ENCODE assay signal across 19 mouse cellular contexts in the genomic region with DNA sequence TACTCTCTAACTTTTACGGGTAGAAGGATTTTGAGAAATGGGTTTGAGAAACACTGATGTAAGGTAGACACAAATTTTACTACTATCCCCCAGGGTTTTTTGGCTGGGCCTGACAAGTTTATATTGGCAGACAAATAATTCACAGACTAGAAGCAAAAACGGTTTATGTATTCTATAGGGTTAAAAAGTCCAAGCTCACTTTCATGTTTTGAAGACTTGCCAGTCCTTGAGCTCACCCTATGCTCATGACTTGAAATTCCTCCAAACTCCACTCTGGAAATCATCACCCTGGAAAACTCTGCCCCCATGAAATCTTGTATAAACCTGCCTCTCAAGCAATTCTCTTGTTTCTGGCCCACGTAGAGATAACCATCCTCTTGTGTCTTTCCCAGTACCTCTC.
"Had no signal": no experiment of that assay in that cellular context is flagged by ENCODE, and none has a peak within 500 bp of the region (broad histone marks: within the 10 kb centered on the region; RNA-seq: fewer than 3 reads in every experiment).

No protein-coding gene starts in this region.

- H3K4me2 ChIP-seq: kidney, embryonic 15.5 days; liver, embryonic 12.5 days; liver, embryonic 15.5 days; lung, embryonic 15.5 days; midbrain, embryonic 13.5 days; neural tube, embryonic 13.5 days had no signal

- DNase-seq: kidney, adult 8-10 months; kidney, postnatal 10 days; kidney, postnatal 36 days; left cerebral cortex, postnatal 4 days; liver; lung, adult 18-20 months; lung, postnatal 10 days; lung, postnatal 36 days; thymus, postnatal 25 days had no signal

- H3K9ac ChIP-seq: kidney, embryonic 15.5 days; liver, embryonic 12.5 days; liver, embryonic 15.5 days; lung, embryonic 15.5 days; midbrain, embryonic 13.5 days; neural tube, embryonic 13.5 days had no signal

- ATAC-seq: liver, embryonic 12.5 days; midbrain, embryonic 13.5 days; midbrain, embryonic 16.5 days had no signal

- H3K4me3 ChIP-seq: kidney, embryonic 15.5 days; liver, embryonic 12.5 days; liver, embryonic 15.5 days; lung, embryonic 15.5 days; megakaryocyte, embryonic 14.5 days; midbrain, embryonic 10.5 days; midbrain, embryonic 13.5 days; myocyte; neural tube, embryonic 13.5 days had no signal

- H3K27me3 ChIP-seq: kidney, embryonic 15.5 days; liver, embryonic 12.5 days; liver, embryonic 15.5 days; lung, embryonic 15.5 days; megakaryocyte, embryonic 14.5 days; midbrain, embryonic 13.5 days; neural tube, embryonic 13.5 days had no signal

- H3K36me3 ChIP-seq: kidney, embryonic 15.5 days; liver, embryonic 12.5 days; liver, embryonic 15.5 days; lung, embryonic 15.5 days; midbrain, embryonic 10.5 days; midbrain, embryonic 13.5 days; neural tube, embryonic 13.5 days had no signal

- H3K27ac ChIP-seq: kidney, embryonic 15.5 days; liver, embryonic 12.5 days; liver, embryonic 15.5 days; lung, embryonic 15.5 days; midbrain, embryonic 10.5 days; midbrain, embryonic 13.5 days; neural tube, embryonic 13.5 days had no signal

- H3K9me3 ChIP-seq: kidney, embryonic 15.5 days; liver, embryonic 12.5 days; liver, embryonic 15.5 days; lung, embryonic 15.5 days; midbrain, embryonic 13.5 days had no signal

- H3K4me1 ChIP-seq: kidney, embryonic 15.5 days; liver, embryonic 12.5 days; liver, embryonic 15.5 days; lung, embryonic 15.5 days; megakaryocyte, embryonic 14.5 days; midbrain, embryonic 10.5 days; midbrain, embryonic 13.5 days; neural tube, embryonic 13.5 days had no signal
